Mouse (Mus musculus) MEL (cell line): Measurements from ENCODE around the gene Fhad1. TPM values are rescaled to one million over a fixed set of nuclear protein-coding genes. Genes with fewer than 3 reads are reported as not detected.

Source experiments
- DNase-seq: peaks from one replicate; pipeline ENCODE4 v3.0.0; 2011; ENCODE audit warnings: low read depth, low spot score
- H3K27ac ChIP-seq: 2 replicates; pipeline ENCODE4 v1.5.1; 2012; ENCODE audit warnings: low read depth, mild to moderate bottlenecking, control low read depth, low read length, moderate library complexity; ENCODE audit not compliant: control insufficient read depth
- H3K27me3 ChIP-seq, 2 experiments: fragments of 150-350 bp in 1 of 2; sonication (generic) in 1 of 2; 2 replicates each; pipeline ENCODE4 v1.6.1; 2012; ENCODE audit warnings: low read length in 2 of 2, mild to moderate bottlenecking in 2 of 2, improper control_type of control experiment in 1 of 2, moderate library complexity in 1 of 2; ENCODE audit not compliant: insufficient read depth in 2 of 2, control insufficient read depth in 1 of 2
- H3K36me3 ChIP-seq, 2 experiments: 2 replicates each; pipeline ENCODE4 v1.6.1; 2012 to 2014; ENCODE audit warnings: low read length in 2 of 2, improper control_type of control experiment in 1 of 2, inconsistent platforms in 1 of 2, mild to moderate bottlenecking in 1 of 2; ENCODE audit not compliant: insufficient read depth in 2 of 2, control insufficient read depth in 1 of 2
- H3K4me1 ChIP-seq, 2 experiments: fragments of 150-350 bp in 1 of 2; sonication (generic) in 1 of 2; 2 replicates each; pipeline ENCODE4 v1.6.1; 2012; ENCODE audit warnings: low read length in 2 of 2, improper control_type of control experiment in 1 of 2, mild to moderate bottlenecking in 1 of 2; ENCODE audit not compliant: insufficient read depth in 2 of 2, control insufficient read depth in 1 of 2
- H3K4me3 ChIP-seq, 2 experiments: fragments of 150-350 bp in 1 of 2; sonication (generic) in 1 of 2; 2 replicates each; pipeline ENCODE4 v1.5.1; 2012; ENCODE audit warnings: low read depth in 2 of 2, low read length in 2 of 2, mild to moderate bottlenecking in 2 of 2, moderate library complexity in 2 of 2, control low read depth in 1 of 2, improper control_type of control experiment in 1 of 2; ENCODE audit not compliant: control insufficient read depth in 1 of 2, insufficient read depth in 1 of 2
- H3K79me2 ChIP-seq: 2 replicates; pipeline ENCODE4 v1.6.1; 2012; ENCODE audit warnings: mild to moderate bottlenecking, low read length, moderate library complexity; ENCODE audit not compliant: control insufficient read depth, poor library complexity, insufficient read depth
- H3K9ac ChIP-seq: 2 replicates; pipeline ENCODE4 v1.6.1; 2012; ENCODE audit warnings: low read depth, mild to moderate bottlenecking, control low read depth, low read length, moderate library complexity; ENCODE audit not compliant: control insufficient read depth, poor library complexity, severe bottlenecking
- H3K9me3 ChIP-seq: fragments of 150-350 bp; sonication (generic); replicated peaks from 2 replicates; pipeline ENCODE4 v1.6.1; 2012; ENCODE audit warnings: mild to moderate bottlenecking, low read length, improper control_type of control experiment, moderate library complexity; ENCODE audit not compliant: insufficient read depth
- BHLHE40 ChIP-seq: IDR thresholded peaks from 2 replicates; pipeline ENCODE4 v1.6.1; 2012; ENCODE audit warnings: low read depth, mild to moderate bottlenecking, inconsistent platforms, low read length, improper control_type of control experiment, borderline replicate concordance
- CTCF ChIP-seq, 3 experiments: IDR thresholded peaks in 2 of 3; conservative IDR thresholded peaks in 1 of 3; 2 replicates each; pipeline ENCODE4 v1.5.1; 2011 to 2012; ENCODE audit warnings: low read length in 3 of 3, low read depth in 2 of 3, mild to moderate bottlenecking in 2 of 3, improper control_type of control experiment in 1 of 3, inconsistent platforms in 1 of 3, mixed read lengths in 1 of 3, moderate library complexity in 1 of 3; ENCODE audit not compliant: control insufficient read depth in 1 of 3, insufficient read depth in 1 of 3, poor library complexity in 1 of 3, severe bottlenecking in 1 of 3
- ELF1 ChIP-seq: IDR thresholded peaks from 2 replicates; pipeline ENCODE4 v1.6.1; 2014; ENCODE audit warnings: low read depth, mild to moderate bottlenecking, inconsistent platforms, low read length, improper control_type of control experiment, moderate library complexity
- ETS1 ChIP-seq: IDR thresholded peaks from 2 replicates; pipeline ENCODE4 v1.6.1; 2012; ENCODE audit warnings: low read depth, mild to moderate bottlenecking, inconsistent platforms, low read length, improper control_type of control experiment, moderate library complexity
- GABPA ChIP-seq: IDR thresholded peaks from 2 replicates; pipeline ENCODE4 v1.6.1; 2012; ENCODE audit warnings: low read depth, mild to moderate bottlenecking, inconsistent platforms, low read length, improper control_type of control experiment, moderate library complexity
- JUND ChIP-seq: IDR thresholded peaks from 2 replicates; pipeline ENCODE4 v1.6.1; 2011; ENCODE audit warnings: low read depth, mild to moderate bottlenecking, improper control_type of control experiment, low read length
- KAT2A ChIP-seq: conservative IDR thresholded peaks from 2 replicates; pipeline ENCODE4 v1.6.1; 2012; ENCODE audit warnings: low read depth, low read length, improper control_type of control experiment, inconsistent platforms
- MAFK ChIP-seq: IDR thresholded peaks from 2 replicates; pipeline ENCODE4 v1.6.1; 2011; ENCODE audit warnings: low read depth, mild to moderate bottlenecking, low read length, improper control_type of control experiment, borderline replicate concordance
- MEF2A ChIP-seq: IDR thresholded peaks from 2 replicates; pipeline ENCODE4 v1.6.1; 2014; ENCODE audit warnings: low read depth, mild to moderate bottlenecking, inconsistent platforms, low read length, improper control_type of control experiment; ENCODE audit not compliant: poor library complexity, insufficient replicate concordance, severe bottlenecking; ENCODE audit errors: extremely low read depth
- MXI1 ChIP-seq: IDR thresholded peaks from 2 replicates; pipeline ENCODE4 v1.6.1; 2011; ENCODE audit warnings: mild to moderate bottlenecking, low read depth, low read length, improper control_type of control experiment
- NRF1 ChIP-seq: IDR thresholded peaks from 2 replicates; pipeline ENCODE4 v1.6.1; 2014; ENCODE audit warnings: low read depth, mild to moderate bottlenecking, inconsistent platforms, low read length, improper control_type of control experiment, moderate library complexity; ENCODE audit not compliant: poor library complexity, insufficient read depth, severe bottlenecking
- POLR2A ChIP-seq, 2 experiments: IDR thresholded peaks; 2 replicates each; pipeline ENCODE4 v1.6.1; 2011 to 2012; ENCODE audit warnings: low read length in 2 of 2, mild to moderate bottlenecking in 2 of 2, control low read depth in 1 of 2, improper control_type of control experiment in 1 of 2, low read depth in 1 of 2, moderate library complexity in 1 of 2; ENCODE audit not compliant: control insufficient read depth in 1 of 2, insufficient read depth in 1 of 2, poor library complexity in 1 of 2
- POLR2AphosphoS2 ChIP-seq: IDR thresholded peaks from 2 replicates; pipeline ENCODE4 v1.6.1; 2011; ENCODE audit warnings: low read length, improper control_type of control experiment
- RAD21 ChIP-seq: IDR thresholded peaks from 2 replicates; pipeline ENCODE4 v1.6.1; 2011; ENCODE audit warnings: mild to moderate bottlenecking, low read depth, low read length, improper control_type of control experiment
- RCOR1 ChIP-seq: IDR thresholded peaks from 2 replicates; pipeline ENCODE4 v1.6.1; 2012; ENCODE audit warnings: low read depth, mild to moderate bottlenecking, inconsistent platforms, low read length, improper control_type of control experiment
- SIN3A ChIP-seq: IDR thresholded peaks from 2 replicates; pipeline ENCODE4 v1.6.1; 2012; ENCODE audit warnings: low read length, improper control_type of control experiment, inconsistent platforms
- SMC3 ChIP-seq: IDR thresholded peaks from 2 replicates; pipeline ENCODE4 v1.6.1; 2011; ENCODE audit warnings: low read depth, low read length, improper control_type of control experiment
- TAL1 ChIP-seq: IDR thresholded peaks from 2 replicates; pipeline ENCODE4 v1.6.1; 2012; ENCODE audit warnings: mild to moderate bottlenecking, inconsistent platforms, low read length, moderate library complexity, mixed read lengths
- TBP ChIP-seq: IDR thresholded peaks from 2 replicates; pipeline ENCODE4 v1.8.0; 2011; ENCODE audit warnings: low read depth, low read length, improper control_type of control experiment
- TCF12 ChIP-seq: IDR thresholded peaks from 2 replicates; pipeline ENCODE4 v1.6.1; 2014; ENCODE audit warnings: low read depth, mild to moderate bottlenecking, inconsistent platforms, low read length, improper control_type of control experiment, moderate library complexity
- UBTF ChIP-seq: IDR thresholded peaks from 2 replicates; pipeline ENCODE4 v1.6.1; 2012; ENCODE audit warnings: low read depth, mild to moderate bottlenecking, inconsistent platforms, low read length, improper control_type of control experiment, moderate library complexity, borderline replicate concordance; ENCODE audit not compliant: insufficient read depth
- USF1 ChIP-seq: IDR thresholded peaks from 2 replicates; pipeline ENCODE4 v1.6.1; 2014; ENCODE audit warnings: low read depth, mild to moderate bottlenecking, inconsistent platforms, low read length, improper control_type of control experiment, moderate library complexity
- USF2 ChIP-seq, 2 experiments: IDR thresholded peaks; 2 replicates each; pipeline ENCODE4 v1.6.1; 2011 to 2012; ENCODE audit warnings: improper control_type of control experiment in 2 of 2, low read length in 2 of 2, borderline replicate concordance in 1 of 2, inconsistent platforms in 1 of 2, low read depth in 1 of 2, mild to moderate bottlenecking in 1 of 2; ENCODE audit not compliant: insufficient read depth in 1 of 2
- ZC3H11A ChIP-seq: IDR thresholded peaks from 2 replicates; pipeline ENCODE4 v1.6.1; 2012; ENCODE audit warnings: low read depth, mild to moderate bottlenecking, inconsistent platforms, low read length, improper control_type of control experiment
- ZMIZ1 ChIP-seq: IDR thresholded peaks from 2 replicates; pipeline ENCODE4 v1.6.1; 2012; ENCODE audit warnings: low read depth, mild to moderate bottlenecking, inconsistent platforms, low read length, improper control_type of control experiment, moderate library complexity
- ZNF384 ChIP-seq: IDR thresholded peaks from 2 replicates; pipeline ENCODE4 v1.6.1; 2012; ENCODE audit warnings: low read depth, mild to moderate bottlenecking, inconsistent platforms, low read length, improper control_type of control experiment
- polyA plus RNA-seq, 2 experiments: library from polyadenylated mRNA; stranded (reverse) in 1 of 2; unstranded in 1 of 2; fragments of >175 nt in 1 of 2; fragments of >200 nt in 1 of 2; gene quantifications; 2 replicates each; pipeline versions ENCODE4 v1.2.1 to v1.2.4; 2012; ENCODE audit warnings: low replicate concordance in 2 of 2, low read depth in 1 of 2; ENCODE audit not compliant: insufficient read length in 2 of 2, insufficient read depth in 1 of 2, missing spikeins in 1 of 2
- total RNA-seq: library from RNA; depleted of rRNA; stranded (reverse); fragments of 300-350 nt; gene quantifications from 2 replicates; pipeline ENCODE4 v1.2.3, GENCODE M21; 2012

Fhad1 gene
- total and polyA plus RNA-seq, 3 experiments = not detected

GRCm38 (mm10) chr4:141897838-141898237 is 117.0 kb downstream of the Fhad1 start:
- Histone ChIP-seq H3K36me3 (no peaks in the 10 kb centered on the region), H3K4me1 (no peaks in the 10 kb centered on the region), H3K79me2 (no peaks in the 10 kb centered on the region), H3K9me3 (no peaks in the 10 kb centered on the region), H3K9ac (no peak overlapping the region), H3K27me3 (no peaks in the 10 kb centered on the region), H3K27ac (no peak overlapping the region)
- no peak for DNase-seq
- TF ChIP-seq RAD21 (no peak), ZNF384 (no peak), ZC3H11A (no peak), MAFK (no peak), NRF1 (no peak), ELF1 (no peak), POLR2AphosphoS2 (no peak), CTCF (IDR thresholded peaks at IDR 0.05 in 2 of 3, conservative IDR thresholded peaks at IDR 0.05 in 1 of 3; ENCODE audit: control insufficient read depth in 1 of 3, insufficient read depth in 1 of 3, low read depth in 2 of 3, low read length in 3 of 3, poor library complexity in 1 of 3, severe bottlenecking in 1 of 3) (no peak), SIN3A (no peak), ZMIZ1 (no peak), UBTF (no peak), POLR2A (IDR thresholded peaks at IDR 0.05; ENCODE audit: control insufficient read depth in 1 of 2, insufficient read depth in 1 of 2, low read depth in 1 of 2, low read length in 2 of 2, poor library complexity in 1 of 2) (no peak), ETS1 (no peak), USF1 (no peak), GABPA (no peak), RCOR1 (no peak), TBP (no peak), JUND (no peak), KAT2A (no peak), TCF12 (no peak)
- TF ChIP-seq, all 39 proteins: peak for 0
- no peak overlapping the region for H3K4me3 ChIP-seq

GRCm38 (mm10) chr4:141897225-141897624 is 117.7 kb downstream of the Fhad1 start:
- Histone ChIP-seq H3K36me3 (no peaks in the 10 kb centered on the region), H3K27ac (no peak overlapping the region), H3K4me1 (no peaks in the 10 kb centered on the region), H3K9ac (no peak overlapping the region), H3K79me2 (no peaks in the 10 kb centered on the region)
- DNase-seq = no peak
- TF ChIP-seq USF2 (IDR thresholded peaks at IDR 0.05; ENCODE audit: borderline replicate concordance in 1 of 2, insufficient read depth in 1 of 2, low read depth in 1 of 2, low read length in 2 of 2) = no peak
- no peak for TF ChIP-seq BHLHE40
- TF ChIP-seq UBTF = no peak
- TF ChIP-seq GABPA = no peak
- TF ChIP-seq SMC3 = no peak
- no peak for TF ChIP-seq SIN3A
- TF ChIP-seq TAL1 = no peak
- no peak for TF ChIP-seq MXI1
- no peak for TF ChIP-seq MEF2A
- TF ChIP-seq, all 39 proteins: peak for 0
- Histone ChIP-seq H3K9me3 (no peaks in the 10 kb centered on the region), H3K4me3 (no peak overlapping the region), H3K27me3 (no peaks in the 10 kb centered on the region)
